Mouse (Mus musculus): ENCODE data around the gene Fopnl. TPM values are rescaled to one million over a fixed set of nuclear protein-coding genes. Genes with fewer than 3 reads are reported as not detected.

Gene Fopnl
- polyA plus RNA-seq, 1 experiment from 2014 or later = 174 TPM

DNA sequence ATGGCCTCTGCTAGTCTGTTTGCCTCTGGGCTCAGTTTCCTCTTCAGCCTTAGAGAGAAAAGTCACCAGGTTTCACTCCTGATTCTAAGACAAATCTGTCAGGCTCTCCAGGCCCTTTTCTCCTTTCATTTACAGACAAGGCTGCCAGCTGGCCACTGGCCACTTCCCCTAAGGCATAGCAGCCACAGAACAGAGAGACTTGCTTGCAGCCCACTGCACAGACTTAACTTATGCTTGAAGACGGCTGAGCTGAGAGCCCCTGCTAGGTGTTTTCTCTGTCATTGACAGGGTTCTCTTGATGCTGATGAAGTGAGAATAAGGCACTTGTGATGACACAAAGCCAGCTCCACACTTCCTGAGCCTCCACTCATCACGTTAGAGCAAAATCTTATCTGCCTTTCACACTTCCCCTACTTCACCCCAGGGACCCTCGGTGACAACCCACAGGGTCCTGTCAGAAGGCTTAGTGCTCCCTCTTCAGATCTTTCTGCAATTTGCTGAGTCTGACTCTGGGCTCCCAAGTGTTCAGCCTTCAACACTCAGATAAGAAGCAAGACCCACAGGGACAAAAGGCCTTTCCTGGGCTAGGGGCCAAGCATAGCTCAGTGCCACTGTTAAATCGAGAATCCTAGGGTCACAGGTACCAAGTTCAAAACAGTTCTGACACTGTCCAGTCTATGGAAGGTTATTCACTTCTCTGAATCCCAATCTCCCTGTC, 51.8 kb downstream of the Fopnl start:
- Histone ChIP-seq H3K4me3 (ENCODE audit: low read depth, low read length) (no peak overlapping the region), H3K4me1 (replicated peaks; ENCODE audit: control insufficient read depth, insufficient read depth, low read length) (no peaks in the 10 kb centered on the region), H3K4me2 (ENCODE audit: low read depth, low read length, severe bottlenecking) (no peak overlapping the region), H3K27me3 (ENCODE audit: control insufficient read depth, insufficient read depth, low read length) (no peaks in the 10 kb centered on the region), H3K9me3 (ENCODE audit: control insufficient read depth, low read length) (no peaks in the 10 kb centered on the region), H3K9ac (ENCODE audit: low read length) (no peak overlapping the region), H3K27ac (ENCODE audit: low read depth, low read length) (no peak overlapping the region), H3K36me3 (ENCODE audit: control insufficient read depth, insufficient read depth, low read length) (no peaks in the 10 kb centered on the region)
- WGBS = 50% methylated on average over 4 of the region's 4 CpGs
- DNase-seq (ENCODE audit: low spot score) = no peak
- ATAC-seq (replicated peaks; ENCODE audit: low FRiP score) = no peak

DNA sequence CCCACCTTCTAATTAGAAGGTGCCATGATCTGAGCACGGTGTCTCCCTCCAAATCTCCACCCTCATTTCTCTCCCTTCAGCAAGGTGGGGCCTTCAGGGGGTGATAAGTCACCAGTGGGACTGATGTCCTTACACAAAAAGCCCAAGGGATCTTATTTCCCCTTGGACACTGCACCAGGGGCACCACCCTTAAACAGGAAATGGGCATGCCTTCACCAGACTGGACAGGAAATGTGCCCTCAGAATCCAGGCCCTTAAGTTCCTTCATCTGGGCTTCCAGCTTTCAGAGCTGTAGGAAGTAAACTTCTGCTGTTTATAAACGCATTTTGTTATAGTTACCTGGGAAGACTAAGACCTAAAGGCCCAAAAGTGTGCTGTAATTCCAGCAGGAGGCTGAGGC, 52.7 kb downstream of the Fopnl start:
- Histone ChIP-seq H3K4me2 (ENCODE audit: low read depth, low read length, severe bottlenecking) (no peak overlapping the region), H3K9ac (ENCODE audit: low read length) (no peak overlapping the region), H3K36me3 (ENCODE audit: control insufficient read depth, insufficient read depth, low read length) (no peaks in the 10 kb centered on the region), H3K27ac (ENCODE audit: low read depth, low read length) (no peak overlapping the region), H3K27me3 (ENCODE audit: control insufficient read depth, insufficient read depth, low read length) (no peaks in the 10 kb centered on the region), H3K4me3 (ENCODE audit: low read depth, low read length) (no peak overlapping the region), H3K9me3 (ENCODE audit: control insufficient read depth, low read length) (no peaks in the 10 kb centered on the region), H3K4me1 (replicated peaks; ENCODE audit: control insufficient read depth, insufficient read depth, low read length) (no peaks in the 10 kb centered on the region)
- no peak for DNase-seq (ENCODE audit: low spot score)
- no peak for ATAC-seq (replicated peaks; ENCODE audit: low FRiP score)
- 81% methylated on average over 2 of the region's 2 CpGs for WGBS

DNA sequence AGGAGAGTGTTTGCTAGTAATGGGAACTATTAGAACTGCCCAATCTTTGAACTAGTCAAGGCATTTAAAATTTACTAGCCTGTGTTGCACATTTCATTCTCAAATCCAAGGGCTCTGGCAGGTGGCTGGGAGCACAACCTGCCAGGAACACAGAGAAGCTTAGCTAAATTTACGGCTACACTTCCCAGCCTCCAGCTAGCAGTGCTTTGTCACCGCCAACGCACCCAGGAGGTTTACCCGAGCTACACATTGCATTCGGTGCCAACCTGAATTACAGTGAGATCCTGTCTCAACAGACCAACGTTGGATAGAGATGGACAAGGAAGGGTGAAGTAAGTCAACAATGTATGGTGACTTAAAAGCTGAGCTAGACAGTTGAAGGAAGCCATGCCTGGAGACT, 54.0 kb downstream of the Fopnl start:
- Histone ChIP-seq H3K36me3 (ENCODE audit: control insufficient read depth, insufficient read depth, low read length) (no peaks in the 10 kb centered on the region), H3K4me3 (ENCODE audit: low read depth, low read length) (no peak overlapping the region), H3K27ac (ENCODE audit: low read depth, low read length) (no peak overlapping the region), H3K9me3 (ENCODE audit: control insufficient read depth, low read length) (no peaks in the 10 kb centered on the region), H3K4me1 (replicated peaks; ENCODE audit: control insufficient read depth, insufficient read depth, low read length) (no peaks in the 10 kb centered on the region), H3K4me2 (ENCODE audit: low read depth, low read length, severe bottlenecking) (no peak overlapping the region), H3K27me3 (ENCODE audit: control insufficient read depth, insufficient read depth, low read length) (no peaks in the 10 kb centered on the region), H3K9ac (ENCODE audit: low read length) (no peak overlapping the region)
- no peak for DNase-seq (ENCODE audit: low spot score)
- 93% methylated on average over 6 of the region's 6 CpGs for WGBS
- ATAC-seq (replicated peaks; ENCODE audit: low FRiP score) = no peak

DNA sequence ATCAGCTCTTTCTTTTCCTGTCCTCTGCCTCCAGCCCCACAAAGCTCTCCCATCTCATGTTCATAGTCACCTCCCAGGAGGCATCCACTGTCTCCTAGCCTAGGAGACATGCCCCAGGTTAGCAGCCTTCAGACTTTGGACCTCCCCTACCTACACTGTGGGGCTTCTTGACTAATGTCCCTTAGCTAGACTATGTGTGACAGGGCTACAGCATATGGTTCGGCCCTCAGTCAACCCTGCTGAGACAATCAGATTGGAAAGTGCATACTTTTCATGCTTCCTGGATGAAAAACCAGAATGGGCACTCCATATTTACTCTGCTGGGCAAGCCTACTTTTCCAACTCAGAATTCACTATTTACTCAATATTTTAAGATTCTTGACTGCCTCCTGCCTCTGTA, 54.8 kb downstream of the Fopnl start:
- DNase-seq (ENCODE audit: low spot score) = no peak
- H3K36me3 ChIP-seq (ENCODE audit: control insufficient read depth, insufficient read depth, low read length) = no peaks in the 10 kb centered on the region
- no peaks in the 10 kb centered on the region for H3K27me3 ChIP-seq (ENCODE audit: control insufficient read depth, insufficient read depth, low read length)
- no peak overlapping the region for H3K4me2 ChIP-seq (ENCODE audit: low read depth, low read length, severe bottlenecking)
- no peaks in the 10 kb centered on the region for H3K4me1 ChIP-seq (replicated peaks; ENCODE audit: control insufficient read depth, insufficient read depth, low read length)
- H3K4me3 ChIP-seq (ENCODE audit: low read depth, low read length) = no peak overlapping the region
- no peak overlapping the region for H3K9ac ChIP-seq (ENCODE audit: low read length)
- 79% methylated on average over 1 of the region's 1 CpGs for WGBS
- no peaks in the 10 kb centered on the region for H3K9me3 ChIP-seq (ENCODE audit: control insufficient read depth, low read length)
- H3K27ac ChIP-seq (ENCODE audit: low read depth, low read length) = no peak overlapping the region
- no peak for ATAC-seq (replicated peaks; ENCODE audit: low FRiP score)

DNA sequence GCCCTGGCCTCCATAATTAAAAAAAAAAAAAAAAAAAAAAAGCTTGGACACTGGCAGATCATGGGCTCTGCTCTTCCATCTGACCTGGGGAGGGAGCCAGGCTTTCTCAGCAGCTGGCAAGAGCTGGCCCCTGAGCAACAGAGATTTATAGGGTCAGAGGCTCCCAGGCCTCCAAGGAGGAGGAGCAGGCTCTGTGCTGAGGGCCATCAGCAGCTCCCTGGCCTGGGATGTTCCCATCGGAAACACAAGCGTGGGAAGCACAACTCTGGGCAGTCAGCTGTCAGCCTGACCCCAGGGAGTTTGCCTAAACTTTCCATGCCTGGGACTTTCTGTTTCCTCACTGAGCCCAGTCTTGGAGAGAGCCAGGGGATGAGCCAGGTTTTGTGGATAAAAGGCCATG, 58.3 kb downstream of the Fopnl start:
- H3K9ac ChIP-seq (ENCODE audit: low read length) = no peak overlapping the region
- no peaks in the 10 kb centered on the region for H3K4me1 ChIP-seq (replicated peaks; ENCODE audit: control insufficient read depth, insufficient read depth, low read length)
- no peak overlapping the region for H3K4me2 ChIP-seq (ENCODE audit: low read depth, low read length, severe bottlenecking)
- no peaks in the 10 kb centered on the region for H3K9me3 ChIP-seq (ENCODE audit: control insufficient read depth, low read length)
- H3K4me3 ChIP-seq (ENCODE audit: low read depth, low read length) = no peak overlapping the region
- H3K27me3 ChIP-seq (ENCODE audit: control insufficient read depth, insufficient read depth, low read length) = no peaks in the 10 kb centered on the region
- H3K27ac ChIP-seq (ENCODE audit: low read depth, low read length) = no peak overlapping the region
- ATAC-seq (replicated peaks; ENCODE audit: low FRiP score) = no peak
- DNase-seq (ENCODE audit: low spot score) = no peak
- no peaks in the 10 kb centered on the region for H3K36me3 ChIP-seq (ENCODE audit: control insufficient read depth, insufficient read depth, low read length)
- WGBS = 49% methylated on average over 2 of the region's 2 CpGs

DNA sequence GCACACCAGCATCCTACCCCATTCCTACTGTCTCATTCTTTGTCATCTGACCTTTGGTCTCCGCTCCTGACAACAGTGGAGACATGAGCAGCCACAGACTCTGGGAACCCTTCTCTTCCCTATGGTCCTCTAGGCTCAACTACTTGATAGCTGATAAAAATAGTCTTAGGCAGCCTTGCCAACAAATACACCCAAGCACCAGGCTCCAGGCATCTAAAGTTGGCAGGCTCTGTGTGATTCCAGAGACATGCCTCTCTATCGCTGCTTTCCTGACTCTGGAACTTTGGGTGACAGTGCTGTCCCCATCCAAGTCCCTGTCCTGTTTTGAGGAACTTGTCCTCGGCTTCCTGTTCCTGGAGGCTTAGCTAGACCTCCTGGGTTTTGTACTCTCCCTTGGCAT, 63.6 kb downstream of the Fopnl start:
- no peak overlapping the region for H3K27ac ChIP-seq (ENCODE audit: low read depth, low read length)
- H3K9ac ChIP-seq (ENCODE audit: low read length) = no peak overlapping the region
- DNase-seq (ENCODE audit: low spot score) (no peak), ATAC-seq (replicated peaks; ENCODE audit: low FRiP score) (no peak)
- no peaks in the 10 kb centered on the region for H3K36me3 ChIP-seq (ENCODE audit: control insufficient read depth, insufficient read depth, low read length)
- WGBS = 94% methylated on average over 3 of the region's 3 CpGs
- no peak overlapping the region for H3K4me3 ChIP-seq (ENCODE audit: low read depth, low read length)
- H3K4me2 ChIP-seq (ENCODE audit: low read depth, low read length, severe bottlenecking) = no peak overlapping the region
- H3K4me1 ChIP-seq (replicated peaks; ENCODE audit: control insufficient read depth, insufficient read depth, low read length) = no peaks in the 10 kb centered on the region
- H3K9me3 ChIP-seq (ENCODE audit: control insufficient read depth, low read length) = no peaks in the 10 kb centered on the region
- H3K27me3 ChIP-seq (ENCODE audit: control insufficient read depth, insufficient read depth, low read length) = no peaks in the 10 kb centered on the region

DNA sequence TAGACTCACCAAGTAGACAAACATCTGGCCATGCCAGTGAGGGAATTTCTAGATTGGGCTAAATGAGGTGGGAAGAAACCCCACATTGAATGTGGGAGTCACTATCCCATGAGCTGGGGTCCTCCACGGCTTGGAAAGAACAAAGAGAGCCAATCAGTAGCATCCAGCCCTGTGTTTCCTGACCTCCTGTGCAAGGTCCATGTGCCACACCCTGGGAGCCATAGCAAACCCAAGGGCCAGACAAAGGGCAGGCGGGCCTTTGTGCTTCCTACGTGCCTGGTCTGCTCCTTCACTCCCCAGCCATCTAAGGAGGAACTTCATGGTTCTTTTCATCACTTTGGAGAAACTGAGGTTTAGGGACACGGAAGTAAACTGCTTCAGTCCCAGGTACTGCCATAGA, 64.3 kb downstream of the Fopnl start:
- 82% methylated on average over 4 of the region's 4 CpGs for WGBS
- no peak for ATAC-seq (replicated peaks; ENCODE audit: low FRiP score)
- H3K9me3 ChIP-seq (ENCODE audit: control insufficient read depth, low read length) = no peaks in the 10 kb centered on the region
- H3K27ac ChIP-seq (ENCODE audit: low read depth, low read length) = no peak overlapping the region
- no peaks in the 10 kb centered on the region for H3K27me3 ChIP-seq (ENCODE audit: control insufficient read depth, insufficient read depth, low read length)
- H3K9ac ChIP-seq (ENCODE audit: low read length) = no peak overlapping the region
- H3K4me2 ChIP-seq (ENCODE audit: low read depth, low read length, severe bottlenecking) = no peak overlapping the region
- no peak overlapping the region for H3K4me3 ChIP-seq (ENCODE audit: low read depth, low read length)
- H3K4me1 ChIP-seq (replicated peaks; ENCODE audit: control insufficient read depth, insufficient read depth, low read length) = no peaks in the 10 kb centered on the region
- no peak for DNase-seq (ENCODE audit: low spot score)
- no peaks in the 10 kb centered on the region for H3K36me3 ChIP-seq (ENCODE audit: control insufficient read depth, insufficient read depth, low read length)

DNA sequence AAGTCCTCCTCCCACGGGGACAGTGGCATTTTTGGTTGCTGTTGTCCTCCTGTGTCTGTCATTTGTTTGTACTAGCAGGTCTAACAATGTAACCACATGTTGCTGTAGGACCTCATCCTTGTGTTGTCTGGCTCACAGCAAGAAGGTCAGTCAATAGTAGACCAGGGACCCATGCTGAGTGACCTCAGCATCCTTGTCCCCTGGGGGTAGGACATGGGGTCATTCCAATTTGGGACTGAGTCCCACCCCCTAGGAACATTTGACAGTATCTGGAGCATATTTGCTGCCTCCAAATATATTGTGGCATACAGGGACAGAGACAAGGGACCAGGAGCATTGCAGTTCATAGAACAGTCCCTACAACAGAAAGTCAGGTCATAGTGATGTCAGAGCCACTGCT, 67.3 kb downstream of the Fopnl start:
- no peaks in the 10 kb centered on the region for H3K4me1 ChIP-seq (replicated peaks; ENCODE audit: control insufficient read depth, insufficient read depth, low read length)
- ATAC-seq (replicated peaks; ENCODE audit: low FRiP score) = no peak
- H3K27me3 ChIP-seq (ENCODE audit: control insufficient read depth, insufficient read depth, low read length) = no peaks in the 10 kb centered on the region
- no peak overlapping the region for H3K4me3 ChIP-seq (ENCODE audit: low read depth, low read length)
- WGBS = 79% methylated on average over 1 of the region's 1 CpGs
- no peak overlapping the region for H3K4me2 ChIP-seq (ENCODE audit: low read depth, low read length, severe bottlenecking)
- H3K27ac ChIP-seq (ENCODE audit: low read depth, low read length) = no peak overlapping the region
- no peaks in the 10 kb centered on the region for H3K36me3 ChIP-seq (ENCODE audit: control insufficient read depth, insufficient read depth, low read length)
- H3K9me3 ChIP-seq (ENCODE audit: control insufficient read depth, low read length) = no peaks in the 10 kb centered on the region
- no peak for DNase-seq (ENCODE audit: low spot score)
- no peak overlapping the region for H3K9ac ChIP-seq (ENCODE audit: low read length)

Data from forebrain, embryonic 11.5 days (tissue).